Mouse (Mus musculus): ENCODE measurements around the gene Fam173a.

DNA sequence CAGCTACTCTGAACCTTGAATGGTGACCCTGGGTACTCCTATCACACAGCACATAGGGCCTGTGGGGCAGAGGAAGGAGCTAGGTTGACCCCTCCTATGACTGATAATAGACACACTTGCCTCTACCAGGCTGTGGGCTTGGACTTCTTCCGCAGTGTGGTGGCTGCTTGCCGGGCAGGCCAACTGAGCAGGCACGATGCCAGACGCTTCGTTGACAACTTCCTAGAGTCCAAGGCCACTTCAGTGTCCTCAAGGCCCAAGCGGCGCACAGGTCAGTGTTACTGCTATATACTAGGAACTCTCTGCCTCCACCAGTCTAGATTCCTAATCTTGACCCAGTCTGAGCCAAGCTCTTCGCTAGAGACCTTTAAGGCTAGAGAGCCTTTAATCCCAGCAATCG lies 48.9 kb downstream of the Fam173a start:
- TF ChIP-seq CTCF (IDR thresholded peaks at IDR 0.05) (no peak), EP300 (IDR thresholded peaks at IDR 0.05) (no peak)
